Mouse (Mus musculus) kidney, embryonic 15.5 days (tissue): ENCODE measurements around the gene Wbp11. TPM values are rescaled to one million over a fixed set of nuclear protein-coding genes. Genes with fewer than 3 reads are reported as not detected.

Experiments used
- ATAC-seq: fragments of 200-750 bp; cut with Nextera tagmentation; replicated peaks from 2 replicates; pipeline ENCODE4 v1.8.0; 2017; ENCODE audit warnings: moderate TSS enrichment; ENCODE audit not compliant: low FRiP score
- H3K27ac ChIP-seq: fragments of 300-500 bp; sonication (generic); 2 replicates; pipeline ENCODE4 v1.5.1; 2015; ENCODE audit warnings: mild to moderate bottlenecking, inconsistent platforms
- H3K27me3 ChIP-seq: fragments of 300-500 bp; sonication (generic); 2 replicates; pipeline ENCODE4 v1.6.1; 2015; ENCODE audit warnings: inconsistent platforms
- H3K36me3 ChIP-seq: fragments of 300-500 bp; sonication (generic); 2 replicates; pipeline ENCODE4 v1.6.1; 2015; ENCODE audit warnings: inconsistent platforms
- H3K4me1 ChIP-seq: fragments of 300-500 bp; sonication (generic); 2 replicates; pipeline ENCODE4 v1.6.1; 2015; ENCODE audit warnings: inconsistent platforms
- H3K4me2 ChIP-seq: fragments of 300-500 bp; sonication (generic); 2 replicates; pipeline ENCODE4 v1.6.1; 2015; ENCODE audit warnings: moderate library complexity, mild to moderate bottlenecking, inconsistent platforms
- H3K4me3 ChIP-seq: fragments of 300-500 bp; sonication (generic); replicated peaks from 2 replicates; pipeline ENCODE4 v1.5.1; 2015; ENCODE audit warnings: mild to moderate bottlenecking, inconsistent platforms
- H3K9ac ChIP-seq: fragments of 300-500 bp; sonication (generic); 2 replicates; pipeline ENCODE4 v1.6.1; 2015; ENCODE audit warnings: mild to moderate bottlenecking, inconsistent platforms
- H3K9me3 ChIP-seq: fragments of 300-500 bp; sonication (generic); replicated peaks from 2 replicates; pipeline ENCODE4 v1.6.1; 2016; ENCODE audit warnings: inconsistent platforms
- WGBS: fragments of 180-500 bp; shearing (Covaris S2); methylation state at CpG from one replicate; pipeline ENCODE4 v1.1.7; 2015; ENCODE audit warnings: mixed read lengths; 5-methylcytosine and 5-hydroxymethylcytosine counted together
- polyA plus RNA-seq: library from polyadenylated mRNA; unstranded; fragments of >200 nt; fragmentation: Nextera tagmentation; extraction: Ambion mirVana; gene quantifications from 2 replicates; pipeline ENCODE4 v1.2.1, GENCODE M21; 2015

The Wbp11 gene
- 112 and 120 TPM in 2 replicates for polyA plus RNA-seq

- peak; percentile 100 for ATAC-seq
These were observed at the start of gene Wbp11 for GRCm38 (mm10) chr6:136827881-136828561. Gene Wbp11 (minus strand): TSS chr6:136828233.

GRCm38 (mm10) chr6:136875670-136876069, 47.6 kb upstream of the Wbp11 start, which contains the start of gene Mgp:
Gene Mgp (minus strand): TSS chr6:136875823.
- 0 out of 2 replicates have a peak, but pooled peaks cover 3% of the 10 kb centered on the region for H3K36me3 ChIP-seq
- H3K27ac ChIP-seq = peak within 1 kb of the TSS; percentile 80
- H3K4me2 ChIP-seq = peak within 1 kb of the TSS; percentile 50
- WGBS = 10% methylated on average over 9 of the region's 9 CpGs
- peak within 1 kb of the TSS; percentile 35; the same call in 1 of the 2 replicates for H3K9ac ChIP-seq
- ATAC-seq = peak; percentile 92
- no peaks in the 10 kb centered on the region for H3K9me3 ChIP-seq
- peak within 1 kb of the TSS; percentile 39 for H3K4me3 ChIP-seq
- peaks cover 25% of the 10 kb centered on the region for H3K4me1 ChIP-seq
- H3K27me3 ChIP-seq = no peaks in the 10 kb centered on the region

More at GRCm38 (mm10) chr6:136827881-136828561, at the start of gene Wbp11:
- Histone ChIP-seq H3K4me2 (peak within 1 kb of the TSS; percentile 72), H3K36me3 (peaks cover 23% of the 10 kb centered on the region), H3K27me3 (no peaks in the 10 kb centered on the region), H3K27ac (peak within 1 kb of the TSS; percentile 87), H3K9me3 (no peaks in the 10 kb centered on the region), H3K4me3 (peak within 1 kb of the TSS; percentile 99), H3K4me1 (peaks cover 10% of the 10 kb centered on the region), H3K9ac (peak within 1 kb of the TSS; percentile 99)
- under 1% methylated on average over 45 of the region's 45 CpGs for whole genome bisulfite sequencing

- no peaks in the 10 kb centered on the region for H3K27me3 ChIP-seq
- WGBS = 40% methylated on average over 8 of the region's 8 CpGs
- peaks cover 25% of the 10 kb centered on the region for H3K4me1 ChIP-seq
- H3K4me3 ChIP-seq = peak overlapping the region; percentile 26
- 0 out of 2 replicates have a peak, but pooled peaks cover 3% of the 10 kb centered on the region for H3K36me3 ChIP-seq
- H3K9me3 ChIP-seq = no peaks in the 10 kb centered on the region
- no peak overlapping the region for H3K27ac ChIP-seq
- H3K9ac ChIP-seq = 0 out of 2 replicates have a peak overlapping the region, but pooled peaks have one; percentile 3
- ATAC-seq = no peak
- peak overlapping the region; percentile 41 for H3K4me2 ChIP-seq
These were observed 46.6 kb upstream of the Wbp11 start for GRCm38 (mm10) chr6:136874599-136874998.

GRCm38 (mm10) chr6:136868921-136869320, 40.9 kb upstream of the Wbp11 start:
- 75% methylated on average over 5 of the region's 5 CpGs for WGBS
- Histone ChIP-seq H3K4me2 (no peak overlapping the region), H3K27me3 (no peaks in the 10 kb centered on the region), H3K27ac (no peak overlapping the region), H3K9me3 (no peaks in the 10 kb centered on the region), H3K4me3 (no peak overlapping the region), H3K36me3 (0 out of 2 replicates have a peak, but pooled peaks cover 3% of the 10 kb centered on the region), H3K9ac (no peak overlapping the region), H3K4me1 (peaks cover 14% of the 10 kb centered on the region; the same call in 1 of the 2 replicates)
- no peak for ATAC-seq

- Histone ChIP-seq H3K4me1 (0 out of 2 replicates have a peak, but pooled peaks cover 9% of the 10 kb centered on the region), H3K4me2 (no peak overlapping the region), H3K27me3 (no peaks in the 10 kb centered on the region), H3K9me3 (no peaks in the 10 kb centered on the region), H3K4me3 (no peak overlapping the region), H3K36me3 (no peaks in the 10 kb centered on the region), H3K27ac (peak overlapping the region; percentile 51; the same call in 1 of the 2 replicates), H3K9ac (no peak overlapping the region)
- ATAC-seq = no peak
- WGBS = 73% methylated on average over 4 of the region's 4 CpGs
These were observed 38.1 kb upstream of the Wbp11 start for GRCm38 (mm10) chr6:136866150-136866549.

GRCm38 (mm10) chr6:136865360-136865759, 37.3 kb upstream of the Wbp11 start:
- no peak for ATAC-seq
- H3K27me3 ChIP-seq = no peaks in the 10 kb centered on the region
- no peak overlapping the region for H3K27ac ChIP-seq
- no peak overlapping the region for H3K4me2 ChIP-seq
- no peaks in the 10 kb centered on the region for H3K9me3 ChIP-seq
- no peak overlapping the region for H3K9ac ChIP-seq
- no peak overlapping the region for H3K4me3 ChIP-seq
- H3K36me3 ChIP-seq = no peaks in the 10 kb centered on the region
- 92% methylated on average over 5 of the region's 5 CpGs for WGBS
- H3K4me1 ChIP-seq = 0 out of 2 replicates have a peak, but pooled peaks cover 9% of the 10 kb centered on the region

- no peak overlapping the region for H3K27ac ChIP-seq
These were observed 33.0 kb upstream of the Wbp11 start for GRCm38 (mm10) chr6:136861020-136861419.

GRCm38 (mm10) chr6:136858420-136858819, 30.4 kb upstream of the Wbp11 start:
- no peak overlapping the region for H3K4me2 ChIP-seq
- peaks cover 42% of the 10 kb centered on the region for H3K4me1 ChIP-seq
- H3K27me3 ChIP-seq = no peaks in the 10 kb centered on the region
- 60% methylated on average over 8 of the region's 8 CpGs for WGBS
- H3K9me3 ChIP-seq = no peaks in the 10 kb centered on the region
- ATAC-seq = no peak
- no peaks in the 10 kb centered on the region for H3K36me3 ChIP-seq
- no peak overlapping the region for H3K4me3 ChIP-seq
- peak overlapping the region; percentile 92 for H3K27ac ChIP-seq
- no peak overlapping the region for H3K9ac ChIP-seq

More at GRCm38 (mm10) chr6:136861020-136861419, 33.0 kb upstream of the Wbp11 start:
- peaks cover 31% of the 10 kb centered on the region for H3K4me1 ChIP-seq
- no peaks in the 10 kb centered on the region for H3K36me3 ChIP-seq
- no peaks in the 10 kb centered on the region for H3K9me3 ChIP-seq
- WGBS = 43% methylated on average over 9 of the region's 9 CpGs
- no peak overlapping the region for H3K9ac ChIP-seq
- ATAC-seq = no peak
- H3K4me2 ChIP-seq = no peak overlapping the region
- H3K4me3 ChIP-seq = no peak overlapping the region
- no peaks in the 10 kb centered on the region for H3K27me3 ChIP-seq

- H3K4me3 ChIP-seq = no peak overlapping the region; the same call in 1 of the 2 replicates
- H3K9ac ChIP-seq = no peak overlapping the region
- 29% methylated on average over 11 of the region's 11 CpGs for WGBS
- no peaks in the 10 kb centered on the region for H3K36me3 ChIP-seq
- peaks cover 44% of the 10 kb centered on the region for H3K4me1 ChIP-seq
- H3K27me3 ChIP-seq = no peaks in the 10 kb centered on the region
- ATAC-seq = peak; percentile 52; the same call in 1 of the 2 replicates
- H3K4me2 ChIP-seq = peak overlapping the region; percentile 29; the same call in 1 of the 2 replicates
- peak overlapping the region; percentile 92 for H3K27ac ChIP-seq
- no peaks in the 10 kb centered on the region for H3K9me3 ChIP-seq
These were observed 29.8 kb upstream of the Wbp11 start for GRCm38 (mm10) chr6:136857873-136858260.

GRCm38 (mm10) chr6:136857186-136857872, 29.3 kb upstream of the Wbp11 start, which contains the start of gene Art4:
Gene Art4 (minus strand): TSS chr6:136857733.
- no peak within 1 kb of the TSS for H3K9ac ChIP-seq
- peak; percentile 76 for ATAC-seq
- WGBS = 61% methylated on average over 18 of the region's 18 CpGs
- H3K36me3 ChIP-seq = no peaks in the 10 kb centered on the region
- H3K27me3 ChIP-seq = no peaks in the 10 kb centered on the region
- H3K4me1 ChIP-seq = peaks cover 49% of the 10 kb centered on the region
- H3K27ac ChIP-seq = peak within 1 kb of the TSS; percentile 92
- peak within 1 kb of the TSS; percentile 8 for H3K4me3 ChIP-seq
- H3K9me3 ChIP-seq = no peaks in the 10 kb centered on the region
- H3K4me2 ChIP-seq = peak within 1 kb of the TSS; percentile 29

GRCm38 (mm10) chr6:136856071-136856636, 28.1 kb upstream of the Wbp11 start:
- Histone ChIP-seq H3K4me1 (peaks cover 51% of the 10 kb centered on the region), H3K9ac (no peak overlapping the region)
- ATAC-seq = no peak

More at GRCm38 (mm10) chr6:136856071-136856636, 28.1 kb upstream of the Wbp11 start:
- Histone ChIP-seq H3K4me2 (peak overlapping the region; percentile 29), H3K4me3 (peak overlapping the region; percentile 18; the same call in 1 of the 2 replicates), H3K9me3 (no peaks in the 10 kb centered on the region), H3K36me3 (no peaks in the 10 kb centered on the region), H3K27ac (peak overlapping the region; percentile 61), H3K27me3 (no peaks in the 10 kb centered on the region)
- WGBS = 49% methylated on average over 14 of the region's 14 CpGs
